Mouse (Mus musculus) G1E (cell line): ENCODE measurements at regions not wholly inside any gene's neighbourhood (a gene's known extent, or its start where the extent isn't known, plus 50 kb on each side); places are given as distances from the start of the nearest gene placed in this dataset.

Source experiments
- ATAC-seq: 2 replicates; pipeline ENCODE4 v1.8.0; 2016; ENCODE audit warnings: mild to moderate bottlenecking; ENCODE audit not compliant: insufficient number of reproducible peaks, poor library complexity, low FRiP score, severe bottlenecking; ENCODE audit errors: extremely low read depth
- DNase-seq: peaks from one replicate; pipeline ENCODE4 v3.0.0; 2012; ENCODE audit warnings: low spot score
- H3K27me3 ChIP-seq: 2 replicates; pipeline ENCODE4 v1.6.1; 2012; ENCODE audit warnings: mild to moderate bottlenecking, low read length, inconsistent platforms; ENCODE audit not compliant: insufficient read depth
- H3K36me3 ChIP-seq: replicated peaks from 2 replicates; pipeline ENCODE3; 2012; ENCODE audit warnings: mild to moderate bottlenecking, inconsistent platforms
- H3K4me1 ChIP-seq: 2 replicates; pipeline ENCODE4 v1.6.1; 2012; ENCODE audit warnings: low read depth, low read length, inconsistent platforms, mixed read lengths; ENCODE audit not compliant: insufficient read depth
- H3K4me3 ChIP-seq: 2 replicates; pipeline ENCODE4 v1.5.1; 2012; ENCODE audit warnings: low read depth, mild to moderate bottlenecking, inconsistent platforms, low read length, moderate library complexity, mixed read lengths
- H3K9me3 ChIP-seq: replicated peaks from 2 replicates; pipeline ENCODE4 v1.6.1; 2012; ENCODE audit warnings: inconsistent platforms
- CTCF ChIP-seq: IDR thresholded peaks from 2 replicates; pipeline ENCODE4 v1.5.1; 2012; ENCODE audit warnings: low read depth, low read length, inconsistent platforms, mixed read lengths
- GATA1 ChIP-seq: IDR thresholded peaks from 2 replicates; pipeline ENCODE4 v1.6.1; 2012; ENCODE audit warnings: borderline replicate concordance, low read length, inconsistent platforms, mixed read lengths
- GATA2 ChIP-seq: IDR thresholded peaks from 2 replicates; pipeline ENCODE4 v1.6.1; 2012; ENCODE audit warnings: low read depth, low read length, inconsistent platforms, borderline replicate concordance
- POLR2AphosphoS5 ChIP-seq: IDR thresholded peaks from 2 replicates; pipeline ENCODE4 v1.6.1; 2012; ENCODE audit warnings: low read depth, low read length, inconsistent platforms; ENCODE audit not compliant: insufficient replicate concordance
- TAL1 ChIP-seq: conservative IDR thresholded peaks from 2 replicates; pipeline ENCODE4 v1.6.1; 2012; ENCODE audit warnings: low read depth, low read length, inconsistent platforms, mixed read lengths

DNA sequence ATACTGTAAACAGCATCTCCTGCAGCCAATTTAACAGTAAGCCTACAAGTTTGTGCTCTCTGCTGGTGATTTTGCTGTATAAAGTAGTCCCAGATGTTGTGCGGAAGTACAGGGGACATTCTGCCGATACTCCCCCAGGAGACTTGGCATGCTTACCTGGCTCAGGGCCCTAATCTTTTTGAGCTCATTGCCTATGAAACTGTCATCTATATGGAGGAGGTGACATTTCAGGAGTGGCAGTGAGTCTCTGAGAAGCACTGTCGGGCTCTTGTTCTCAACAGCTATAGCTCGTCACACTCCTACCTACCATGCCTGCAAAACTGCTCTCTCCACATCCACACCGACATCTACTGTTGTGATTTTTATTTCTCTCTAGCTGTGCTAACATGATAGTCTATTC is 439.7 kb downstream of the Matn1 start:
- Histone ChIP-seq H3K27me3 (no peaks in the 10 kb centered on the region; the same call in 1 of the 2 replicates), H3K4me3 (no peak overlapping the region), H3K4me1 (no peaks in the 10 kb centered on the region), H3K9me3 (0 out of 2 replicates have a peak, but pooled peaks cover 4% of the 10 kb centered on the region), H3K36me3 (no peaks in the 10 kb centered on the region)
- DNase-seq (no peak), ATAC-seq (no peak)
- TF ChIP-seq GATA1 (no peak), TAL1 (no peak), POLR2AphosphoS5 (no peak), GATA2 (no peak), CTCF (no peak)

DNA sequence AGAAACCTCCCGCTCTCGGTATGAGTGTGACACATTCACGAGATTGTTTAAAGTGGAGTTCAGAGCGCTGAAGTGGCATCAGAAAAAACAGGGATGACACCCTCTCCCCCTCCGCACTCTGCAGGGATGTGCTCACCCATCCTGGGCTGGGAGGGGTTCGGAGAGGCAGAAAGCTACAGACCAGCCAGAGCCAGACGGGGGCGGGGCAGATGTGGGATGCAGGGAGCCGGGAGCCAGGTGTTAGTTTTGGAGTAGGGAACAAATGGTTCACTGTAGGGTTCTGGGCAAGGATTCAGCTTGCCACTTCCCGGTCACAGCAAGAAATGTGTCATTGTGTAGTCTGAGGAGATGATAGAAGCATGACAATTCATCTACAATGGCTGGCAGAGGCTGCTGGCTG is 442.8 kb downstream of the Matn1 start:
- no peak for DNase-seq
- 0 out of 2 replicates have a peak, but pooled peaks cover 4% of the 10 kb centered on the region for H3K9me3 ChIP-seq

DNA sequence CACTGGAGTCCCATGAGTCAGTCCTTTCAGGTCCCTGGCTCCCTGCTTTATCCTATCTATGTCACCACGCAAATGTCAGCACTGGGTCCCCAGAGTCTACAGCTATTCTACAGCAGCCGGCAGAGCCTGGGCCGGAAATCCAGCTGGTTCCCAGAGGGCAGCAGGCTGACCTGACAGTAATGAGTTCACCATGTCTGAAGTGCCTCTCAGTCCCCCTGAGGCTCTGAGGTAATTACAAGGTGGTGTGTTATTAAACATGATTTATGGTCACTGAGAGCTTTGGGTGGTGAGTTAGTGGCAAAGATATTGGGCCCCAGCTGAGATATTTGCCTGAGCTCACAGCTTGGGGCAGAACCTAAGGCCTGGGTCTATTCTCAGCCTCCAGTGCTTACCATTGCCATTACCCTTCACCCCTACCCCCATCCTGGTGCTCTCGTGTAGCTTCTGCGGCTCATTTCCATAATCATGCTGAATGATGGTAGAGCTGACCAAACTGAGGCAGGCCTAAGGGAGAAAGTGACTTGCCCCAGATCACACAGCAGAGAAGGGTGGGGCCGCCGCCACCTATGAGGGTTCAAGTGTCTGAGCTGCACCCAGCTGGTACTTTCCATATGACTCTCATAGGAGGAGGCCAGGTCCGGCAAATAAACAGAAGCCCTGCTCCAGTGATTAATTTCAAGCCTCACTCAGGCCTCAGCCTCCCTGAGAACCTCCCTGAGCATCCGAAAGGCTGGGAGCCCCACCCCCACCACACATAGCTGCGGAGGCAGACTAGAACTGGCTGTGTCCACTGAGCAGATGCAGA is 446.8 kb downstream of the Ptpru start:
- ATAC-seq (no peak), DNase-seq (no peak)
- H3K4me1 ChIP-seq = no peaks in the 10 kb centered on the region
- H3K36me3 ChIP-seq = no peaks in the 10 kb centered on the region
- no peak for TF ChIP-seq CTCF
- TF ChIP-seq TAL1 = no peak
- no peak for TF ChIP-seq POLR2AphosphoS5
- TF ChIP-seq GATA2 = no peak
- no peak overlapping the region for H3K4me3 ChIP-seq
- 0 out of 2 replicates have a peak, but pooled peaks cover 4% of the 10 kb centered on the region for H3K9me3 ChIP-seq
- no peaks in the 10 kb centered on the region; the same call in 1 of the 2 replicates for H3K27me3 ChIP-seq

More for the DNA sequence above, 442.8 kb downstream of the Matn1 start:
- Histone ChIP-seq H3K36me3 (no peaks in the 10 kb centered on the region), H3K27me3 (no peaks in the 10 kb centered on the region; the same call in 1 of the 2 replicates), H3K4me1 (no peaks in the 10 kb centered on the region), H3K4me3 (no peak overlapping the region)
- ATAC-seq = no peak
- TF ChIP-seq CTCF (no peak), POLR2AphosphoS5 (no peak), TAL1 (no peak)

DNA sequence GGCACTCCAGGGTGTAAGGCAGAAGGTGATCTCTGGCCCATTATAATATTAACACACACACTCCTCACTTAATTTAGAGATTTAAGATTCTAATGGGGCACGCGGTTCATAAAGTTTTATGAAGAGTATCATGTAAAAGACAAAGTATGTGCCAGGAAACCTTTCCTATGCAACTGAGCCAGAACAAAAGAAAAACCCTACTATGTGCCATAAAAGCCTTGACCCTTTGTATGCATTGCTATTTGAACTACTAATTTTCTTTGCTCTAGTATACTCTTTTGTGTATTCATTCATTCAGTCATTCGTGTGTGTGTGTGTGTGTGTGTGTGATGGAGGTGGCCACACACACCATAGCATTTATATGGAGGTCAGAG is 446.2 kb downstream of the Ptpru start:
- no peak for ATAC-seq
- Histone ChIP-seq H3K4me3 (no peak overlapping the region), H3K4me1 (no peaks in the 10 kb centered on the region), H3K9me3 (0 out of 2 replicates have a peak, but pooled peaks cover 4% of the 10 kb centered on the region), H3K36me3 (no peaks in the 10 kb centered on the region), H3K27me3 (no peaks in the 10 kb centered on the region; the same call in 1 of the 2 replicates)
- TF ChIP-seq GATA2 = no peak
- no peak for TF ChIP-seq GATA1
- no peak for TF ChIP-seq POLR2AphosphoS5
- no peak for TF ChIP-seq TAL1
- TF ChIP-seq CTCF = no peak
- DNase-seq = no peak

DNA sequence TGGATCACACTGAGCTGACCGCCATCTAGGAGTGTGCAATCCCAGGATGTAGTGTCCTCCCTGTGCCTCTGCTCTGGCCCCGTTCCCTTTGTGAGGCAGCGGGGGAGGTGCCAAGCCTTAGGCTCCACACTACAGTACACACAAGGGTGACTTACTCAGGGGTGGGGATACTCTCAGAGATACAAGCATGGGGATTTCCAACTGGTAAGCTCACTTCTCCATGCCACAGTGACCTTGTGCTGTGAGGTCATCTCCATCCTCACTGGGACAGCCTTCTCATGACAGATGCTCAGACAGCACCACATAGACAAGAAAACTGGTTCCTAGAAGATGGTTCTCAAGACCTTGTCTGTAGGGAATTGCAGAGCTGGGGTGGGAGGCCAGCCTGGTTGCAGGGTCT is 445.6 kb downstream of the Ptpru start:
- Histone ChIP-seq H3K4me3 (no peak overlapping the region), H3K36me3 (no peaks in the 10 kb centered on the region), H3K4me1 (no peaks in the 10 kb centered on the region), H3K9me3 (no peaks in the 10 kb centered on the region), H3K27me3 (no peaks in the 10 kb centered on the region)
- ATAC-seq (no peak), DNase-seq (no peak)
- TF ChIP-seq TAL1 (no peak), GATA1 (no peak), GATA2 (no peak), CTCF (no peak), POLR2AphosphoS5 (no peak)

DNA sequence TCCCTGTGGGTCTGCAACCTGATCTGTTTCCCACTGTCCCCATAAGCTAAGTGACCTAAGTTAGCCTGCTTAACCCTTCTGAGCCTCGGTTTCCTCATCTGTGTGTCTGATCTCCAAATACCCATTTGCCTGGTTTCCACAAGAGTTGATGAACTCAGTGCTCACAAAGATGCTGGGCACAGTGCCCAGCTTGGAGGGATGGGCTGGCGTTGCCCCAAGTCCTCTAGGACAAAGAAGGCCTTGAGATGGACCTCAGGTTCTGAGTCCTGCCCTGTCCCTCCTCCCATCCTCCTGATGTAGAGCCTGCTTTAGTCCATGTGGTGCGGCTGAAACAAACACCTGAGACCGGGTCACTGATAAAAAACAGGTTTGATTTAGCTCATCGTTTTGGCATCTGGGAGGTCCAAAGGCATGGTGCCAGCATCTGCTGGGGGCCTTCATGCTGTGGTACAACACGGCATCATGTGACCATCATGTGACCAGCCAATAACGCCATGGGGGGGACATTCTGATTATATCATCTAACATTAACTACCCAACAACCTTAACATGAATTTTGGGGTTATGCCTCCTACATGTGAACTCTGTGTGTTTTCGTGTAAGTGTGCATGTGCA is 441.8 kb downstream of the Ptpru start:
- H3K9me3 ChIP-seq = no peaks in the 10 kb centered on the region
- ATAC-seq (no peak), DNase-seq (no peak)
- H3K36me3 ChIP-seq = no peaks in the 10 kb centered on the region
- no peak overlapping the region for H3K4me3 ChIP-seq
- H3K4me1 ChIP-seq = no peaks in the 10 kb centered on the region
- no peaks in the 10 kb centered on the region for H3K27me3 ChIP-seq
- TF ChIP-seq CTCF (no peak), TAL1 (no peak), GATA1 (no peak), POLR2AphosphoS5 (no peak), GATA2 (no peak)

DNA sequence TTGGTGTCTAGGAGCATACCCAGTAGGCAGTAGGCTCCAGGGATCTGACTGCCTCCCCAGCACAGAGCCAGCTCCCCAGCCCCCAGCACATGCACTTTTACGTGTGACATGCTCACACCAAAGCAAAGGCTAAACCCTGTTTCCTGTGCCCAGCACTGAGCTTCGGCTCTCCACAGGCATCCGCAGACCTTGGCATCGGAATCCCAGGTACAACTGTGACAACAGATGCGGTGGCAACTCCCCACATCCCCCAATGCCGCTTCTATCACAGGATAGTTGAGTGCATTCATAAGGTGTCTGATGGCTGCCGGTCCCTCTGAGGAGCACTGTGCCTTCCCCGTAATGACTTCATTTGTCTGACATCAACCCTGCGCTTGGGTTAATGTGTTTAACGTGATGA is 440.9 kb downstream of the Ptpru start:
- H3K27me3 ChIP-seq = no peaks in the 10 kb centered on the region
- DNase-seq (no peak), ATAC-seq (no peak)
- no peak overlapping the region for H3K4me3 ChIP-seq
- TF ChIP-seq GATA1 (no peak), CTCF (no peak), TAL1 (no peak), POLR2AphosphoS5 (no peak), GATA2 (no peak)
- H3K9me3 ChIP-seq = no peaks in the 10 kb centered on the region
- no peaks in the 10 kb centered on the region for H3K36me3 ChIP-seq
- no peaks in the 10 kb centered on the region for H3K4me1 ChIP-seq
